Mouse (Mus musculus): ENCODE measurements at regions not wholly inside any gene's neighbourhood (a gene's known extent, or its start where the extent isn't known, plus 50 kb on each side); places are given as distances from the start of the nearest gene placed in this dataset.

- TF ChIP-seq POLR2A (IDR thresholded peaks at IDR 0.05; ENCODE audit: control insufficient read depth, low read depth, low read length), result no peak
- TF ChIP-seq CTCF (IDR thresholded peaks at IDR 0.05; ENCODE audit: control insufficient read depth, insufficient read depth, insufficient replicate concordance, low read depth, low read length), result no peak
Observed at GRCm38 (mm10) chr5:120049063-120049781, 67.0 kb upstream of the Rbm19 start.

Data from testis, adult 2 months (tissue).